Mouse (Mus musculus) ES-Bruce4 (cell line): Measurements from ENCODE around the gene Irf2.

ENCODE experiments used
- CTCF ChIP-seq: IDR thresholded peaks from one replicate; pipeline ENCODE4 v1.8.1; 2011; ENCODE audit warnings: low read depth, low read length
- EP300 ChIP-seq: IDR thresholded peaks from 2 replicates; pipeline ENCODE4 v1.6.1; 2011; ENCODE audit warnings: low read depth, low read length; ENCODE audit not compliant: insufficient read depth

- TF ChIP-seq CTCF (no peak), EP300 (no peak)
Measured at GRCm38 (mm10) chr8:46760701-46761100, 21.2 kb downstream of the Irf2 start.
